Mouse (Mus musculus): ENCODE measurements around the gene Ppp3ca.

- TF ChIP-seq POLR2A (IDR thresholded peaks at IDR 0.05; ENCODE audit: low read depth, low read length) (no peak), CTCF (IDR thresholded peaks at IDR 0.05; ENCODE audit: extremely low read depth, insufficient read length, insufficient replicate concordance, low read depth, low read length) (no peak)
These were observed 164.0 kb downstream of the Ppp3ca start for GRCm38 (mm10) chr3:136833893-136834292.

All from small intestine, adult 2 months (tissue).